Mouse (Mus musculus): ENCODE data around the gene Cd274. TPM values are rescaled to one million over a fixed set of nuclear protein-coding genes. Genes with fewer than 3 reads are reported as not detected.
"Not testable (repeated sequence)": the region's sequence is repeated elsewhere in the genome, so short reads cannot be mapped to it uniquely, and the experiment has no call there.

The Cd274 gene
- polyA plus RNA-seq, 1 experiment from 2014 or later: 0.04 TPM

GRCm38 (mm10) chr19:29403251-29403650, 36.0 kb downstream of the Cd274 start:
- Histone ChIP-seq H3K4me1 (peaks cover 21% of the 10 kb centered on the region), H3K4me3 (no peak overlapping the region), H3K9ac (no peak overlapping the region), H3K9me3 (peaks cover 6% of the 10 kb centered on the region; the same call in 1 of the 2 replicates), H3K36me3 (no peaks in the 10 kb centered on the region), H3K4me2 (replicated peaks) (no peak overlapping the region), H3K27me3 (no peaks in the 10 kb centered on the region), H3K27ac (no peak overlapping the region)
- ATAC-seq (ENCODE audit: low FRiP score, low read depth): no peak
- 71% methylated on average over 4 of the region's 4 CpGs for WGBS

- no peak overlapping the region for H3K4me2 ChIP-seq (replicated peaks)
- no peaks in the 10 kb centered on the region for H3K36me3 ChIP-seq
- no peak overlapping the region for H3K9ac ChIP-seq
- ATAC-seq (ENCODE audit: low FRiP score, low read depth): no peak
- H3K27ac ChIP-seq: no peak overlapping the region
- H3K27me3 ChIP-seq: no peaks in the 10 kb centered on the region
- no peak overlapping the region for H3K4me3 ChIP-seq
- no peaks in the 10 kb centered on the region for H3K9me3 ChIP-seq
- 27% methylated on average over 2 of the region's 2 CpGs for WGBS
- H3K4me1 ChIP-seq: peaks cover 24% of the 10 kb centered on the region
Observed at GRCm38 (mm10) chr19:29405388-29405787, 38.1 kb downstream of the Cd274 start.

GRCm38 (mm10) chr19:29406042-29407017, 39.1 kb downstream of the Cd274 start:
- peak overlapping the region; percentile 30 for H3K4me2 ChIP-seq (replicated peaks)
- H3K27me3 ChIP-seq: no peaks in the 10 kb centered on the region
- no peaks in the 10 kb centered on the region for H3K36me3 ChIP-seq
- H3K9me3 ChIP-seq: no peaks in the 10 kb centered on the region
- 34% methylated on average over 18 of the region's 18 CpGs for WGBS
- no peak overlapping the region for H3K4me3 ChIP-seq
- H3K9ac ChIP-seq: no peak overlapping the region
- ATAC-seq (ENCODE audit: low FRiP score, low read depth): no peak; the same call in 1 of the 2 replicates
- H3K27ac ChIP-seq: no peak overlapping the region
- H3K4me1 ChIP-seq: peaks cover 24% of the 10 kb centered on the region

GRCm38 (mm10) chr19:29410619-29411018, 43.4 kb downstream of the Cd274 start, which contains the start of gene Pdcd1lg2:
Gene Pdcd1lg2, plus strand, starts transcription at chr19:29410919.
- H3K36me3 ChIP-seq: no peaks in the 10 kb centered on the region
- H3K4me1 ChIP-seq: peaks cover 27% of the 10 kb centered on the region
- ATAC-seq (ENCODE audit: low FRiP score, low read depth): no peak
- no peak within 1 kb of the TSS for H3K4me2 ChIP-seq (replicated peaks)
- no peaks in the 10 kb centered on the region for H3K27me3 ChIP-seq
- no peak within 1 kb of the TSS for H3K27ac ChIP-seq
- WGBS: 86% methylated on average over 4 of the region's 4 CpGs
- no peaks in the 10 kb centered on the region for H3K9me3 ChIP-seq
- H3K9ac ChIP-seq: no peak within 1 kb of the TSS
- no peak within 1 kb of the TSS for H3K4me3 ChIP-seq

GRCm38 (mm10) chr19:29412476-29413420, 45.5 kb downstream of the Cd274 start:
- WGBS: 24% methylated on average over 6 of the region's 6 CpGs
- peak; percentile 94 for ATAC-seq (ENCODE audit: low FRiP score, low read depth)
- Histone ChIP-seq H3K9me3 (no peaks in the 10 kb centered on the region), H3K36me3 (no peaks in the 10 kb centered on the region), H3K9ac (no peak overlapping the region), H3K4me2 (replicated peaks) (no peak overlapping the region; the same call in 1 of the 2 replicates), H3K27ac (peak overlapping the region; percentile 85), H3K4me1 (peaks cover 18% of the 10 kb centered on the region), H3K4me3 (no peak overlapping the region), H3K27me3 (no peaks in the 10 kb centered on the region)

- Histone ChIP-seq H3K9ac (no peak overlapping the region), H3K27ac (no peak overlapping the region), H3K4me1 (0 out of 2 replicates have a peak, but pooled peaks cover 14% of the 10 kb centered on the region), H3K9me3 (no peaks in the 10 kb centered on the region), H3K27me3 (no peaks in the 10 kb centered on the region), H3K4me3 (no peak overlapping the region), H3K36me3 (no peaks in the 10 kb centered on the region), H3K4me2 (replicated peaks) (no peak overlapping the region)
- WGBS: 84% methylated on average over 3 of the region's 3 CpGs
- ATAC-seq (ENCODE audit: low FRiP score, low read depth): no peak
Observed at GRCm38 (mm10) chr19:29414513-29414912, 47.3 kb downstream of the Cd274 start.

GRCm38 (mm10) chr19:29414917-29415316, 47.7 kb downstream of the Cd274 start:
- not testable (repeated sequence) for ATAC-seq (ENCODE audit: low FRiP score, low read depth); H3K9ac ChIP-seq; H3K27ac ChIP-seq; H3K36me3 ChIP-seq; H3K4me3 ChIP-seq; H3K27me3 ChIP-seq; H3K9me3 ChIP-seq; H3K4me2 ChIP-seq (replicated peaks)
- 0 out of 2 replicates have a peak, but pooled peaks cover 14% of the 10 kb centered on the region for H3K4me1 ChIP-seq

GRCm38 (mm10) chr19:29416393-29416902, 49.2 kb downstream of the Cd274 start:
- Histone ChIP-seq H3K4me2 (replicated peaks) (no peak overlapping the region), H3K9me3 (no peaks in the 10 kb centered on the region), H3K9ac (no peak overlapping the region), H3K27me3 (no peaks in the 10 kb centered on the region), H3K4me1 (peaks cover 17% of the 10 kb centered on the region; the same call in 1 of the 2 replicates), H3K36me3 (no peaks in the 10 kb centered on the region), H3K27ac (no peak overlapping the region), H3K4me3 (no peak overlapping the region)
- WGBS: 73% methylated on average over 3 of the region's 3 CpGs
- no peak for ATAC-seq (ENCODE audit: low FRiP score, low read depth)

- 77% methylated on average over 2 of the region's 2 CpGs for WGBS
- no peak overlapping the region for H3K4me3 ChIP-seq
- H3K9me3 ChIP-seq: no peaks in the 10 kb centered on the region
- no peak overlapping the region for H3K9ac ChIP-seq
- H3K4me2 ChIP-seq (replicated peaks): no peak overlapping the region
- H3K36me3 ChIP-seq: no peaks in the 10 kb centered on the region
- H3K27me3 ChIP-seq: no peaks in the 10 kb centered on the region
- H3K4me1 ChIP-seq: peaks cover 17% of the 10 kb centered on the region; the same call in 1 of the 2 replicates
- no peak for ATAC-seq (ENCODE audit: low FRiP score, low read depth)
- H3K27ac ChIP-seq: no peak overlapping the region
Observed at GRCm38 (mm10) chr19:29417188-29417587, 49.9 kb downstream of the Cd274 start.

- no peak overlapping the region for H3K4me2 ChIP-seq (replicated peaks)
- H3K36me3 ChIP-seq: no peaks in the 10 kb centered on the region
- no peaks in the 10 kb centered on the region for H3K9me3 ChIP-seq
- no peak overlapping the region for H3K9ac ChIP-seq
- no peak for ATAC-seq (ENCODE audit: low FRiP score, low read depth)
- no peaks in the 10 kb centered on the region for H3K27me3 ChIP-seq
- H3K4me1 ChIP-seq: peaks cover 13% of the 10 kb centered on the region; the same call in 1 of the 2 replicates
- no peak overlapping the region for H3K4me3 ChIP-seq
- 78% methylated on average over 2 of the region's 2 CpGs for WGBS
- no peak overlapping the region for H3K27ac ChIP-seq
Observed at GRCm38 (mm10) chr19:29417894-29418293, 50.6 kb downstream of the Cd274 start.

- H3K27ac ChIP-seq: no peak overlapping the region
- H3K27me3 ChIP-seq: no peaks in the 10 kb centered on the region
- no peaks in the 10 kb centered on the region for H3K36me3 ChIP-seq
- no peak overlapping the region for H3K4me3 ChIP-seq
- no peak overlapping the region for H3K4me2 ChIP-seq (replicated peaks)
- no peaks in the 10 kb centered on the region for H3K9me3 ChIP-seq
- no peak overlapping the region for H3K9ac ChIP-seq
- WGBS: 48% methylated on average over 9 of the region's 9 CpGs
- no peak for ATAC-seq (ENCODE audit: low FRiP score, low read depth)
- peaks cover 6% of the 10 kb centered on the region; the same call in 1 of the 2 replicates for H3K4me1 ChIP-seq
Observed at GRCm38 (mm10) chr19:29418661-29419115, 51.4 kb downstream of the Cd274 start.
